Mouse (Mus musculus) urinary bladder, adult 2 months (tissue): ENCODE results near the gene Zdhhc1. TPM values are rescaled to one million over a fixed set of nuclear protein-coding genes. Genes with fewer than 3 reads are reported as not detected.

ENCODE experiments used
- DNase-seq: peaks from one replicate; pipeline ENCODE4 v3.0.0; 2022; ENCODE audit warnings: low spot score
- polyA plus RNA-seq: library from polyadenylated mRNA; depleted of rRNA; stranded (reverse); fragments of >200 nt; gene quantifications from 2 replicates; pipeline ENCODE4 v1.2.3, GENCODE M21; 2012; rRNA removed

Zdhhc1 gene
- polyA plus RNA-seq: 56.7 and 64.7 TPM in 2 replicates

GRCm38 (mm10) chr8:105496439-105497180 is at the start of gene Zdhhc1:
TSS of gene Zdhhc1 (minus strand) at chr8:105496902.
- DNase-seq: peak; percentile 88

- DNase-seq: no peak
Measured at GRCm38 (mm10) chr8:105545249-105545648, 48.5 kb upstream of the Zdhhc1 start.

DNA sequence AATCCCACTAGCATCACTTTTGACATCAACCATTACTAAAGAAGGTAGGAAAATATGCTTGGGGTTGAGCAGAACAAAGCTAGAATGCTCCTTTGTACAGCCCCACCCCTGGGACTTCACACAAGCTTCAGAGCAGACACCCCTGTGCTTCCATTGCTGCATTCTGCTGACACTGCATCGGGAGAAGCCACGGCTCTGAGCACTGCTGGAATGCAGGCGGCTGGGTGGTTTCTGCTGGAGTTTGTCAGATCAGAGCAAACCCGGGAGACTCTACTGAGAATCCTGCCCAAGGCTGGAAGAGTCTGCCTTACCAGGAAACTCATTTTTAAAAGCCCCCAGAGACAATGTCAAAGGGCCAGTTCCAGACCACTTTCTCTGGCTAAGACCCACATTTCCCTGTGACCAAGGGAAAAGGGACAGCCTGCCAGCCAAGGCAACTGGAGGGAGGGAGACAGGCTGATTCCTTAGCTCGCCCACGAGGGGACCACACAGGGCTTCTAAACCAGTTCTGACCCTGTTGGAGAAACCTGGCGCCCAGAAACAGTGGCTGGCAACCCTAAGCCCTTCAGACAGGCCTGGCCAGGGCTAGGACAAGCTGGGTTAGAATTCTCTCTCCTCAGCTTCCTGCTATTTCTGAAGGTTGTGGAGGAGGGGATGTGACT is 48.0 kb upstream of the Zdhhc1 start:
- DNase-seq: no peak

DNA sequence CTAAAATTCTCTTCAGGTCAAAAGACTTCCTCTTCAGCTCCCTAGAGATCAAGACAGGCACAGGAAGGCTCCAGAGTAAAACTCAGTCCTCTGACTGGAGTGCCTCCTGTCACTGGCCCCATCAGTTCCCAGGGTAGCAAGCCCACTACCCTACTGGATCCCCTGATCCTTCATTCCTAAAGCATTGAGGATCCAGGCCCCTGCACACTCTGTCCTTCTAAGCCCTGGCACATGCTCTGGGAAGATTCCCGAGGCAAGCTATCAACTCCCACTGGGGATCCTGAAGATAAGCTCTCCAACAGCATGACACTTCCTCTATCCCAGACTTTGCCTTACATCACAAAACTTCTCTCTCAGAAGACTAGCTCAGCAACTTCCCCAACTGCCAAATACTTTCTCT is 47.0 kb upstream of the Zdhhc1 start:
- DNase-seq: no peak

DNA sequence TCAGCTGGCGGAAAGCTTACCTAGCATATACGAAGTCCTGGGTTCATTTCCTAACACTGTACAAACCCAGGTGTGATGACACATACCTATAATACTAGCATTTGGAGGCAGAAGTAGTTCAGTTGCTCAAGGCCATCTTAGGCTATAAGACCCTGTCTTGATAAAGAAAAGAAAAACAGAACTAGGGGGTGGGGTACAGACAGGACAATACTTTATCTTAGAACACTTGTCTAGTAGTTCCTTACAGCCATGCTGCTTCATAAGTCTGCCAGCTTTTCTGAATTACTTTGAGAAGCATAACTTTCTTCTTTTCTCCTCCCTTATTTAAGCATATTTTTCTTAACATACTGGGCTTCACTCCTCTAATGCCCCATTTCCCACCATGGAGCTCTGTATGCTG is 46.1 kb upstream of the Zdhhc1 start:
- DNase-seq: no peak

DNA sequence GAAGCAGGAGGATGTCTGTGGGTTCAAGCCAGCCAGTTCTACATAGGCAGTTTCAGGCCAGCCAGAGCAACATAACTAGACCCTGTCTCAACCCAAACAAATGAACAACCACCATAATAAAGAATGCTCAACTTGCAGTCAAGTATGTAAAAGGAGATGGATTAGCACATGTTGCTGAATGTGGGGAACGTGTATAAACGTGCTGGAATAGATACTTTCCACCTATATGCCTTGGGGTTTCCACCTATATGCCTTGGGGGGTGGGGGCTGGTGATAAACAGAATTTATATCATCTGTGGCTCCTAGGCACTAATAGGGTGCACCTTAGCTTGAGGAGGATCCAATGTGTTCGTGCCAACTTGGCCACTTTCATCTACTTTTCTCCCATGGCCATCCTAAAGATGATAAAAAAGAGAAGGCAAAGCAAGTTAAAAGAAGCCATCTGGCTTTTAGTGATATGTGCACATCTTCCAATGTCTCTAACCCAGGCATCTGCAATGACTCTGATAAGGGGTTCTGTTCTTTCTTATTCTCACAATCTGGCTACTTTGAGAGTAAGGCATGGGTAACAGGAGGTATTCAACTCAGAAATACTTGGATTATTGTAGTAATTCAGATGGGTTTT is 45.4 kb upstream of the Zdhhc1 start:
- no peak for DNase-seq

DNA sequence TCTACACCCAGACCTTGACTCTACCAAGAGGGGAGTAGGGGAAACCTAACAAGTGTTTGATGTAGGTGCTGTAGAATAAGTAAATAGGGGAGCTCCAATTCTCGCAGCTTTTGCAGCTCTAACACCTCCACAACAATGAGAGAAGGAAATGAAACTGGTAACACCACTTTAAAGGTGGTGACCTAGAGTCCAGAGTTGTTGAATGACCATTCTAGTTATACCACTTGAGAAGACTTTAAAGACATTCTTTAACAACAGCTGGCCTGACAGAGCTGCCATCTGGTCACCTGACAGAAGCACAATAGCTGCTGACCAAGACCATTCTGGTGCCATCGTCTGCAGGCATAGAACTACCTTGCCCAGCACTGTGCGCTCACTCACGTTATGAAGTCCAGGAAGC is 42.2 kb upstream of the Zdhhc1 start:
- DNase-seq: no peak

GRCm38 (mm10) chr8:105537011-105537677 is 40.4 kb upstream of the Zdhhc1 start:
- no peak for DNase-seq

- DNase-seq: no peak
Measured at GRCm38 (mm10) chr8:105536546-105536945, 39.8 kb upstream of the Zdhhc1 start.

DNA sequence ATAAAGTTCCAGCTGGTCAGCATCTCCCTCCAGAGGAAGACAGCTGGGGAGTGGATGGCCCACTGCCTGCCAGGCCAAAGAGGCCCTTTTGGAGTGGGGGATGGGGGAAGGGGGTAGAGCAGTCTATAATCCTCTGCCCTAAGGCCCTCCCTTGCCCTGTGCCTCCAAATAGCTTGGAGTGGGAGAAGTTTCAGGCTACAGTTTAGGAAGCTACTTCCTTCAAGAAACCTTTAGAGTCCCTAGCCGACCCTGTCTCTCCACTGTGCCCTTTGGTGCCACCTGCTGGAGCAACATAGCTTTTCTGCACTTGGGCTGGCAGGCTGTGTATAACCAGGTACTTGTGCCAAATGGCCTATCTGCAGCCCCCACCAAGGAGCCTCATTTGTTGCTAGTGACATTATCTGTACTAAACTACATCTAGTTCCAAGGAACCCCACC is 37.2 kb upstream of the Zdhhc1 start:
- no peak for DNase-seq

- no peak for DNase-seq
Measured at GRCm38 (mm10) chr8:105533439-105533838, 36.7 kb upstream of the Zdhhc1 start.

GRCm38 (mm10) chr8:105531774-105532173 is 35.1 kb upstream of the Zdhhc1 start:
- no peak for DNase-seq

DNA sequence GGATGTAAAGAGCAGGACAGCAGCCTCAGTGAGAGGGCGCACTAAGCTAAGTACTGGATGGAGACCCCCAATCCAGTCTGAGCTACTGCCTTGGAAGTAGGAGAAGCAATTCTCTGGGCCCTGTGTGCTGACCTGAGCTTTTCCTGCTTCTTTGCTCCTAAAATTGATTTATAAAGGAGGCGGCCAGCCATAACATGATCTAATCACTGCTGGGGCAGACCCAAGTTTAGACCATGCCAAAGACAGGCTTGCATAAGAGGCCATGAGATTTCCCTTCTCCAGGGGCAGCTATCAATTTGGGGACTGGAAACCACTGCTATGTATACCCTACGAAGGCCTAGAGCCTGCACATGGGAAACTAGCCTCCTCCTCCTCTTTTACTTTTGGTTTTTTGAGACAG is 32.6 kb upstream of the Zdhhc1 start:
- DNase-seq: no peak

- no peak for DNase-seq
Measured at GRCm38 (mm10) chr8:105528206-105528605, 31.5 kb upstream of the Zdhhc1 start.

GRCm38 (mm10) chr8:105527110-105527509 is 30.4 kb upstream of the Zdhhc1 start:
- no peak for DNase-seq

DNA sequence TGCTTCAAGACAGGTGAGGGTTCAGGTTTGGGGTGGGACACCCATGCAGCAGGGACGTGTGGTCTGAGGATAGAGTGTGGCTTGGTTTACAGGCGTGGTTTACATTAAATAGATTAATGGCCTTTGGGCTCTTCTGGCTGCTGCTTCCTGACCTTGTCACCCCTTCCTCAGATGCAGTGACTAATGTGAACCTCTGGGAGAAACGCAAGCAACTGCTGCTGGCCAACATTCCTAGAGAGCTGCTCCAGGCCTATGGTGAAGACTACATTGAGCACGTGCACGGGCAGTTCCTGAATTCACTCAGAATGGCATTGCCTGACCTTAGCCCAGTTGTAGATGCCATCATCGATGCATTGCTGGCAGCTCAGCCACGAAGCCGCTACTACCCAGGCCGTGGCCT is 26.2 kb upstream of the Zdhhc1 start:
- DNase-seq: no peak

GRCm38 (mm10) chr8:105521995-105522769 is 25.5 kb upstream of the Zdhhc1 start:
- DNase-seq: no peak

DNA sequence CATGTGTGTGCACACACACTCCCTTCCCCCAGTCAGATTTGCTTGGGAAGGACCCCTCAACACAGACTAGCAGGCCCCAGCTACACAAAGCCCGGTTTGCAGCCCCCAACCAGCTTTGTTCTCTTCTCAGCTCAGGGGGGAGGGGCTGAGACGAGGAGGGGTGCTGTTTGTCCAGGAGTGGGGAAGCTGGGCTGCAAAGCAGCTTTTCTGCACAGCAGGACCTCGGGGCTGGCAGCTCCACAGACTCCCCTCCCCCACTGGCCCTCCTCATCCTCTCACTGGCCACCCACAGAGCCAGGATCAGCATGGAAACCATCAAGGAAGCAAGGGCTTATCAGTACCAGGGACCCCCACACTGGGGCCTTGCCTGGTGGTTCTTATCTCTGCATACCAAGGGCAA is 24.4 kb upstream of the Zdhhc1 start:
- DNase-seq: no peak

DNA sequence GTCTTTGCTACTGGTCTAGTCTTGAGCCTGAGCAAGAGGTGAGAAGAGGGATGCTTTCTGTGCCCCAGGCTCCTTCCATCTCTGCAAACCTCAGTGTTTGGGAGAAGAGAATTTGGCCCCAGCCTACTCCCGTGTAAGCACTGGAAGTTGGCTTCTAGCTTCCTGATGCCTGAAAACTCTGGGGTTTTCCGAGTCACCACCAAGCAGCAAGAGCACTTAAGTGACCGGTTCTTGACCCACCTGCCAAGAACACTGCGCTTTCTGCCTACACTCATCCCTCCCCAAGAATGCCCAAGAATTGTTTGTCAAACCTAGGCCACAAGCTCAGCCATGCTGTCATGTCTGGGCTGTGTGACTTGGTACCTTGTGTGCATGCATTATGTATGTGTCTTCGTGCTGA is 23.8 kb upstream of the Zdhhc1 start:
- no peak for DNase-seq

GRCm38 (mm10) chr8:105519591-105519990 is 22.9 kb upstream of the Zdhhc1 start:
- DNase-seq: no peak

DNA sequence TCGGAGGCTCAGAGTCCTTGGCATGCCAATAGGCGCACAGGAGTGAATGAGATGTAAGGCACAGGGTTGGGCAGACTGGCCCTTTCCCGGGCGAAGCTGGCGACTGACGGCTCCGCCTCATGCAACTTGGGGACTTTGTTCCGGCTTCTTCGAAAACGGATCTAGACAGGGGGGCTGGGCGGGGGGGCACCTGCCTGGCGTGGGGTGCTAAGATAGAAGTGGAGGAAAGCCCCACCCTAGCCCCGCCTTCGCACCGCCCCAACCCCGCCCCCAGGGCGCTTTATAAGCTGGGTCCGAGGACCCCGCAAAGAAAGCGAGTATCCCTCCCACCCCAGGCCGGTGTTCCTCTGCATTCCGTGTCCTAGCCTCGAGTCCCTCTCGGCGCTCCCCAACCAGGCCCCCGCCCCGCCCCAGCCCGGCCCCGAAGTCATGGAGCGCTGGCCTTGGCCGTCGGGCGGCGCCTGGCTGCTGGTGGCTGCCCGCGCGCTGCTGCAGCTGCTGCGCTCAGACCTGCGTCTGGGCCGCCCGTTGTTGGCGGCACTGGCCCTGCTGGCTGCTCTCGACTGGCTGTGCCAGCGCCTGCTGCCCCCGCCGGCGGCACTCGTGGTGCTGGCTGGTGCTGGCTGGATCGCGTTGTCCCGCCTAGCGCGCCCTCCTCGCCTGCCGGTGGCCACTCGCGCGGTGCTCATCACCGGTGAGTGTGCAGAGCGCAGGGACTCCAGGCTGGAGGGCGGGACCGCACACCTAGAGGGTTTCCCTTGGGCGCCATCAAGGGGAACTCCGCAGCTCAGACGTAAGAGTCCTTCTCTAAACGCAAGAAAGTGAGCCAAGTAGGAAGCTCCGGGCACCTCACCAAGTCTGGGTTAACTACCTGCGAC is 22.0 kb upstream of the Zdhhc1 start, which contains the start of gene Hsd11b2:
TSS of gene Hsd11b2 (plus strand) at position 320 of the 878 bp plus-strand sequence.
- no peak for DNase-seq
